Mouse (Mus musculus): ENCODE measurements around the gene Gal3st3.
"Not testable (repeated sequence)": the region's sequence is repeated elsewhere in the genome, so short reads cannot be mapped to it uniquely, and the experiment has no call there.

Gal3st3 gene

DNA sequence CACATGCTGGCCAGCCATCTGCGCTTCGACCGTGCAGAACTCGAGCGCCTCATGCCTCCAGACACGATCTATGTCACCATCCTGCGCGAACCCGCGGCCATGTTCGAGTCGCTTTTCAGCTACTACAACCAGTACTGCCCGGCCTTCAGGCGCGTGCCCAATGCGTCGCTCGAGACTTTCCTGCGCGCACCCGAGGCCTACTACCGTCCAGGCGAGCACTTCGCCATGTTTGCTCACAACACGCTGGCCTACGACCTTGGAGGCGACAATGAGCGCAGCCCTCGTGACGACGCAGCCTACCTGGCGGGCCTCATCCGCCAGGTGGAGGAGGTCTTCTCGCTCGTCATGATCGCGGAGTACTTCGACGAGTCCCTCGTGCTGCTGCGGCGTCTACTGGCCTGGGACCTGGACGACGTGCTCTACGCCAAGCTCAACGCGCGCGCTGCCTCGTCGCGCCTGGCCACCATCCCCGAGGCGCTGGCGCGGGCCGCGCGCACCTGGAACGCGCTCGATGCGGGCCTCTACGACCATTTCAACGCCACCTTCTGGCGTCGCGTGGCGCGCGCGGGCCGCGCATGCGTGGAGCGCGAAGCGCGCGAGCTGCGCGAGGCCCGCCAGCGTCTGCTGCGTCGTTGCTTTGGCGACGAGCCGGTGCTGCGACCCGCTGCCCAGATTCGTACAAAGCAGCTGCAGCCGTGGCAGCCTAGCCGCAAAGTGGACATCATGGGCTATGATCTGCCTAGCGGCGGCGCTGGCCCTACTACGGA is 9.0 kb downstream of the Gal3st3 start:
- CTCF ChIA-PET = no interaction called here

DNA sequence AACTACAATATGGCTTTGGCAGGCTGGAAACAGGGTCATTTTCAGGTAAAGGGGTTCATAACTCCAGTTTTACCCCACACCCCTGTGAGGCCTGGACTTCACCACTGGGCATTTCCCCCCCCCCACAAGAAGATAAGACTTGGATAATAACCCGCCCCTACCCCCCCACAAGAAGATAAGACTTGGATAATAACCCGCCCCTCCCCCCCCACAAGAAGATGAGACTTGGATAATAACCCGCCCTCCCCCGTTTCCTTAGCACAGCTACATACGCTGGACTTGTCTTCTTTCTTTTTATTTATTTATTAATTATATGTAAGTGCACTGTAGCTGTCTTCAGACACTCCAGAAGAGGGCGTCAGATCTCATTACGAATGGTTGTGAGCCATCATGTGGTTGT is 10.9 kb downstream of the Gal3st3 start:
- CTCF ChIA-PET = no interaction called here

- CTCF ChIA-PET = interaction anchor here (0.5 kb wide), 1 partner anchor 540 kb away, joined by 3 read pairs; no protein-coding TSS in a partner anchor
Observed at GRCm38 (mm10) chr19:5313189-5313588, 15.1 kb downstream of the Gal3st3 start.

- CTCF ChIA-PET = interaction anchor here (0.7 kb wide), 1 partner anchor 1736 kb away, joined by 3 read pairs; no protein-coding TSS in a partner anchor
Observed at GRCm38 (mm10) chr19:5323801-5324200, 25.7 kb downstream of the Gal3st3 start.

DNA sequence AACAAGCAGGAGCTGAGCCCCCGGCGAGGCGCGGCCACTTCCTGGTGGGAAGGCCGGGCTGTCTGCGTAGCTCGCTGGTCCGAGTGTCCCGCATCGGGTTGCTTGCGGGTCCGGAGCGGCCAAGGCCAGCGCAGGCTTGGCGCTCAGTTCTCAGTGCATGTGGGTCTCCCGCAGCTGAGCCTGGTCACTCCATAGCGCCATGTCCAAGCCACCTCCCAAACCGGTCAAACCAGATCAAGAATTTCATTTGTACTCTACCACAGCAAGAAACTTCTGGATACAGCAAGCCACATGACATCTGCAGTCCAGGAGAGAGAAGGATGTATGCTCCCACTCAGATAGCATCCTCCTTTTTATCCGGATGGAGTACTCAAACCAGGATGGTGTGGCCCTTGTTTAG is 29.8 kb downstream of the Gal3st3 start:
- CTCF ChIA-PET = no interaction called here

DNA sequence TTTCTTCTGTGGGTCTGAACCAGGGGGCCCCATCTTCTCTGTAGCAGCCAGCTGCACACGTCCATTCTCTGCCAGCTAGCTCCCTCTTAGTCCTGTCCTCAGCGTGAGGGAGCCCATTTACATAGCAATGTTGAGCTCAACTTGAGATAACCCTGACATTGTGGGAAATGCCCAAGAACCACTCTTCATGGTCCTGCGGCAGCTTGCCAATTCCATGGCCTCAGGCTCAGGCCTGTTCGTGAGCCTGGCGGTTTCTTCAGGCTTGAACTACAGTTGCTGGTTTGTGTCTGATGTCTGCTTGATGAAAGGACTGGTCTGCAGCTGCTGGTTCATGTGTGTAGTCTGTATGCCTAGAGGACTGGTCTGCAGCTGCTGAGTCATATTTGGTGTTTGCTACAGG is 36.6 kb downstream of the Gal3st3 start:
- CTCF ChIA-PET = no interaction called here

GRCm38 (mm10) chr19:5335441-5335840 is 37.3 kb downstream of the Gal3st3 start, which contains the start of gene Catsper1:
Gene Catsper1, plus strand, starts transcription at chr19:5335741.
- CTCF ChIA-PET = no interaction called here

DNA sequence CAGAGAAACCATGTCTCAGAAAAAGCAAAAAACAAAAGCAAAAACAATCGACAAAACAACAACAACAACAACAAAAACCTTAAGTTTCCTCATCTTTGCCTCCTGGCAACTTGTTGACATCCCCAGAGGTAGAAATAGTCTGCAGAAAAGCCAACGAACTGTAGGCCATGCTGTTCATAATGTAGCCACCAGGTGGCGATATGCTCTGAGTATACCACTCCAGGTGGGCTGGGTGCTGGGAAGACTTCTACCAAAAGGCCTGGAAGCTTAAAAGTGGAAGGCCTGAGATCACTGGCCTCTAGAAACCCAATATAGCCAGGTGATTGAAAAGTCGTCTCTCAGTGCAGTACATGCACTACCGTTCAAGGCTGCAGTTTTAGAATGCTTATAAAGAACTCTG is 39.8 kb downstream of the Gal3st3 start:
- CTCF ChIA-PET = interaction anchor here (0.6 kb wide), 1 partner anchor 29 kb away, joined by 3 read pairs; no protein-coding TSS in a partner anchor

DNA sequence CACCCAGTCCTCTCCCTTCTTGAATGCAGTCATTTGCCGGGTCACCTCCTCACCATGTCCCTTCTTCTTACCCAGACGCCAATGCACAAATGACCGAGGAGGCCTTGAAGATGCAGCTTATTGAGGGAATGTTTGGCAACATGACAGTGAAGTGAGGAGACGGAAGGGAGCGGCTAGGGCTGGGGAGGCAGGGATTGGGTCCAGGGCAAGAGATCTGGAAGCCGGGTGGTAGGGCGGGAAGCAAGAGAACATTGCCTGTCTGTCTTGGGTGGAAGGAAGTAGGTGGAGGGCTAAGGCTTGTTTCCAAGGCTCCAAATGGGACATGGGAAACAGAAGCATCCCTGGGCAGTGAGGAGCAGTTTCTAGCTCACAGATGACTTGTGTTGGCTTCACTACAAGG is 43.2 kb downstream of the Gal3st3 start:
- CTCF ChIA-PET = no interaction called here

DNA sequence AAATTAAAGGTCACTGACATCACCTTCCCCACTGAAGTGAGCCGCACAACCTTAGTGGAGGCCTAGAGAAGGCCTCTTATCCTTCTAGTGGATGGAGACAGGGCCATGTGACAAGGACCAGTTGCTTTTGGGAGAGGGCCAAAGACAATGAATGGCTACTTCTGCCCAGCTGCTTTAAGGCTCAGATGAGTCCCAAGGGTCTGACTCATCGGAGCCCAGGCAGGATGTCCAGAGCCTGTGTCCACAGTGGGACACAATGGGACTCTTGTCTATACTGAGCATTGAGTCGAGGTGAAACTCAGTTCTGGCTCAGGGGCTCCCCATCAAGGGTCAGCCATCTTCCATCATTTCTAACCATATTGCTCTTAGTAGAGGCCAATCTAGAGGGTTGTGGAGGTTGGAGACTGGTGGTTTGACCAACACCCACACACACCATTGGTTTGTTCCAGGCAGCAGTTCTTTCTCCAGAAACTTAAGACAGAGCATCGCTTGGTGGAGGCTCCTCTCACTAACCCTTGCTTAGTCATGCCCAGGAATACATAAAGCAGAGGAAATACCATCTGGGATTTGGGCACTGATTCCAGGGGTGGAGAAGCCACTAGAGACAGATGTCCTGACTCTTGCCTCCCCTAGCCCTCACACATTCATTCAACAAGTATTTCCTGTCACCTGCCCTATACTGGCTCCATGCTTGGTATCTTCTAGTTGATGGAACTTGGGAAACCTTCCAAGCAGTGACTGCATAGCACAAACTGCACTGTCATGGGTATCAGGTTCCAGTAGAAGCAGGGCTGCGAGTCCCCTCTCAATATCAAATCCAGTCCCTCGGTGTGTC is 47.4 kb downstream of the Gal3st3 start:
- CTCF ChIA-PET = no interaction called here

DNA sequence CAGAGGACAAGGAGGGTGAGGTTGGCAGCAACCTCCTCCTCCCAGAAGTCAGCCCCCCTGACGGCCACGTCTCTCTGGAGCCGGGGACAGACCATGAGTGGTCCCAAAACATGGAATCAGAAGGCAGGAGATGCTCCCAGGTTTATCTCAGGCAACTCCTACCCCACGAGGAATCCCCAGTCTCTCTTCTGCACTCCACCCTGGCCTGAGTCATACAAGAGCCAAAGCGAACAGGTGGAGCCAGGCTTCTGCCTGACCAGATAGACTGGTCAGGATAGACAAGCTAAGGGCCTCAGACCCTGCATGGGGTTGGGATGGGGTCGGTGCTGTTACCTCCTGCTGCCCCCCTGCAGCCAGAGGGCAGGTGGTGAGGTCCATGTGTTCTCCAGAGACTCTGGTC is 49.9 kb downstream of the Gal3st3 start:
- CTCF ChIA-PET = no interaction called here

- CTCF ChIA-PET = interaction anchor here (0.6 kb wide), 1 partner anchor 75 kb away, joined by 3 read pairs; no protein-coding TSS in a partner anchor
Observed at GRCm38 (mm10) chr19:5348526-5349501, 50.7 kb downstream of the Gal3st3 start.

GRCm38 (mm10) chr19:5349502-5349873 is 51.4 kb downstream of the Gal3st3 start, which contains the start of gene Cst6:
Gene Cst6, minus strand, starts transcription at chr19:5349574.
- CTCF ChIA-PET = not testable (repeated sequence)

- CTCF ChIA-PET = no interaction called here
Observed at GRCm38 (mm10) chr19:5353609-5354008, 55.5 kb downstream of the Gal3st3 start.

- CTCF ChIA-PET = interaction anchor here (0.5 kb wide), 1 partner anchor 238 kb away, joined by 4 read pairs; no protein-coding TSS in a partner anchor
Observed at GRCm38 (mm10) chr19:5356080-5356479, 57.9 kb downstream of the Gal3st3 start.
